Mouse (Mus musculus) intestine, postnatal 0 days (tissue): ENCODE data around the gene Cavin2. TPM values are rescaled to one million over a fixed set of nuclear protein-coding genes. Genes with fewer than 3 reads are reported as not detected.

ENCODE experiments used
- ATAC-seq: fragments of 200-750 bp; cut with Nextera tagmentation; 2 replicates; pipeline ENCODE4 v1.8.0; 2017; ENCODE audit warnings: mild to moderate bottlenecking, moderate TSS enrichment, moderate library complexity
- H3K27ac ChIP-seq: fragments of 300-500 bp; sonication (generic); 2 replicates; pipeline ENCODE4 v1.5.1; 2014; ENCODE audit warnings: mild to moderate bottlenecking, low read depth, low read length, moderate library complexity
- H3K27me3 ChIP-seq: fragments of 300-500 bp; sonication (generic); replicated peaks from 2 replicates; pipeline ENCODE4 v1.6.1; 2014; ENCODE audit warnings: low read length, mixed read lengths; ENCODE audit not compliant: control insufficient read depth, insufficient read depth
- H3K36me3 ChIP-seq: fragments of 300-500 bp; sonication (generic); 2 replicates; pipeline ENCODE4 v1.6.1; 2014; ENCODE audit warnings: mild to moderate bottlenecking, moderate library complexity; ENCODE audit not compliant: control insufficient read depth, insufficient read depth
- H3K4me1 ChIP-seq: fragments of 300-500 bp; sonication (generic); replicated peaks from 2 replicates; pipeline ENCODE4 v1.6.1; 2014; ENCODE audit warnings: antibody characterized with exemption, low read length, mixed read lengths; ENCODE audit not compliant: control insufficient read depth, insufficient read depth
- H3K4me2 ChIP-seq: fragments of 300-500 bp; sonication (generic); replicated peaks from 2 replicates; pipeline ENCODE4 v1.6.1; 2014; ENCODE audit warnings: low read depth, mild to moderate bottlenecking, moderate library complexity
- H3K4me3 ChIP-seq: fragments of 300-500 bp; sonication (generic); 2 replicates; pipeline ENCODE4 v1.5.1; 2014; ENCODE audit warnings: low read depth, low read length
- H3K9ac ChIP-seq: fragments of 300-500 bp; sonication (generic); 2 replicates; pipeline ENCODE4 v1.6.1; 2014; ENCODE audit warnings: mild to moderate bottlenecking, low read depth, low read length
- H3K9me3 ChIP-seq: fragments of 300-500 bp; sonication (generic); 2 replicates; pipeline ENCODE4 v1.6.1; 2016; ENCODE audit warnings: mixed run types; ENCODE audit not compliant: control insufficient read depth
- CTCF ChIP-seq: sonication (generic); IDR thresholded peaks from 2 replicates; pipeline ENCODE4 v1.5.1; 2016; ENCODE audit warnings: low read depth, mild to moderate bottlenecking, control low read depth, antibody characterized with exemption, moderate library complexity
- WGBS: fragments of 180-500 bp; shearing (Covaris S2); extraction: QIAGEN DNeasy Blood & Tissue Kit; methylation state at CpG from one replicate; pipeline ENCODE4 v1.1.7; 2014; 5-methylcytosine and 5-hydroxymethylcytosine counted together
- polyA plus RNA-seq: library from polyadenylated mRNA; unstranded; fragments of >200 nt; fragmentation: Nextera tagmentation; extraction: Ambion mirVana; gene quantifications from 2 replicates; pipeline ENCODE4 v1.2.1, GENCODE M21; 2015

Cavin2 gene
- polyA plus RNA-seq, 1 experiment from 2014 or later: 47.0 TPM

DNA sequence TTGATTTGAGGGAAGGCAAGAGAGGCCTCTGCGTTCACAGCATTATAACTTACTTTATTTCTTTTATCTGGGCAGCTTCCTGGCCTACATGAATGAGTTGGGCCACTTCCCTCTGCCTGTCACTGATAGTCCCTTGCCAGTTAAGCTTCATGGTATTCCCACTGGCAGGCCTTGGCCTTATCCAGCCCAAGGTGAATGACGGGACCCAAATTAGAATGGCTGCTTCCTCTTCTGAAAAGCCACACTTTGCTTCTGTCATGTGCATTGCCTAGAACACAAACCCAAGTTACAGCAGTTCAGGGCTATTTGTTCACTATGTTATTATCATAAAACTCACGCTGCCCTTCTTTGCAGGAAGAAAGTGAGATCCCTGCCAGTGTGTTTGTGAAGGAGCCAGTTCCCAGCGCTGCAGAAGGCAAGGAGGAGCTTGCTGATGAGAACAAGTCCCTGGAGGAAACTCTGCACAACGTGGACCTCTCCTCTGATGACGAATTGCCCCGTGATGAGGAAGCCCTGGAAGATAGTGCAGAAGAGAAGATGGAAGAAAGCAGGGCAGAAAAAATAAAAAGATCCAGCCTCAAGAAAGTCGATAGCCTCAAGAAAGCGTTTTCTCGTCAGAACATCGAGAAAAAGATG lies 11.5 kb downstream of the Cavin2 start:
- no peaks in the 10 kb centered on the region for H3K9me3 ChIP-seq
- no peaks in the 10 kb centered on the region for H3K36me3 ChIP-seq
- no peaks in the 10 kb centered on the region for H3K27me3 ChIP-seq
- no peaks in the 10 kb centered on the region for H3K4me1 ChIP-seq
- TF ChIP-seq CTCF: no peak
- ATAC-seq: no peak
- H3K4me3 ChIP-seq: no peak overlapping the region
- no peak overlapping the region for H3K4me2 ChIP-seq
- 76% methylated on average over 11 of the region's 11 CpGs for WGBS
- H3K27ac ChIP-seq: no peak overlapping the region
- H3K9ac ChIP-seq: no peak overlapping the region

DNA sequence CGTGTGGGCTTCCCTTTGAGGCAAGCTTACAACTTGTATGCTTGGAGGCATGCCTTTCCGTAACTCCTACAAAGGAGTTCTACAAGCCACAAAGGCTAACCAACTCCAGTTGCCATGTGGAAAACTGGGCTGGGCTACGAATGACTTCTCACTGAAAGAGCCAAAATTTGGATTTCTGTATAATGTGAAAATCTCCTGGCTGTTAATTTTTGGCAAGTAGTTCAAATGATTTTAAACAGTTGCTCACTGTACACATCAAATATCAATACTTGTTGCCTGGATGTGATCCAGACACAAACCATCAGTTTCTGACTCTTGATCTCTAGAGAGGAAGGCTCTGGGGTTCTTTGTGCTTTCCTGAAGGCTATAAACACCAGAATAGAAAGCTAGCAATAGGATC lies 18.1 kb downstream of the Cavin2 start:
- ATAC-seq: no peak
- no peaks in the 10 kb centered on the region for H3K27me3 ChIP-seq
- no peaks in the 10 kb centered on the region for H3K4me1 ChIP-seq
- 82% methylated on average over 3 of the region's 3 CpGs for WGBS
- H3K36me3 ChIP-seq: no peaks in the 10 kb centered on the region
- no peak overlapping the region for H3K9ac ChIP-seq
- TF ChIP-seq CTCF: no peak
- H3K4me3 ChIP-seq: no peak overlapping the region
- no peak overlapping the region for H3K4me2 ChIP-seq
- H3K27ac ChIP-seq: no peak overlapping the region
- H3K9me3 ChIP-seq: no peaks in the 10 kb centered on the region

- no peaks in the 10 kb centered on the region for H3K9me3 ChIP-seq
- H3K4me2 ChIP-seq: no peak overlapping the region
- H3K27me3 ChIP-seq: no peaks in the 10 kb centered on the region
- ATAC-seq: no peak
- H3K9ac ChIP-seq: no peak overlapping the region
- H3K4me1 ChIP-seq: no peaks in the 10 kb centered on the region
- H3K36me3 ChIP-seq: no peaks in the 10 kb centered on the region
- WGBS: 46% methylated on average over 2 of the region's 2 CpGs
- no peak overlapping the region for H3K27ac ChIP-seq
- no peak for TF ChIP-seq CTCF
- no peak overlapping the region for H3K4me3 ChIP-seq
Observed at GRCm38 (mm10) chr1:51315476-51315875, 26.6 kb downstream of the Cavin2 start.

DNA sequence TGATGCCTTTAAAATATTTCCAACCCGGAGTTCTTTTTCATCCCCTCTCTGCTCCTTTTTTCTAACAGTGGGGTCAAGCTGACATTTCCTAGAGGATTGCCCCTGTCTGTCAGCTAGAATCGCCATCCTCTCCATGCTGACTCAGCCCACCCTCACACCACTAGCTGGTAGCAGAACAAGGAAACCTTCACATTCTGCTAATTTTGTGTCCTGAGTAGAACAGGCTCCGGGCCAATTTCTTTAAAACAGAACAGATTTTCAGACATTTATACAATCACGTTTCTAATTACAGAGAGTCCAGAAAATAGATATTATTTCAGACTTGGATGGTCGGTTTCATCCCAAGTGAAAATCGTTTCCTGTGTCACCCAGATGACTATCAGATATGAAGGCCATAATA lies 34.6 kb downstream of the Cavin2 start:
- 73% methylated on average over 6 of the region's 6 CpGs for WGBS
- Histone ChIP-seq H3K4me3 (no peak overlapping the region), H3K27ac (no peak overlapping the region), H3K4me1 (no peaks in the 10 kb centered on the region), H3K36me3 (no peaks in the 10 kb centered on the region), H3K4me2 (no peak overlapping the region), H3K9me3 (no peaks in the 10 kb centered on the region), H3K27me3 (no peaks in the 10 kb centered on the region), H3K9ac (no peak overlapping the region)
- TF ChIP-seq CTCF: no peak
- no peak for ATAC-seq

GRCm38 (mm10) chr1:51328541-51328940 lies 39.6 kb downstream of the Cavin2 start:
- 96% methylated on average over 1 of the region's 1 CpGs for WGBS
- H3K4me3 ChIP-seq: no peak overlapping the region
- no peak for TF ChIP-seq CTCF
- H3K4me2 ChIP-seq: no peak overlapping the region
- no peaks in the 10 kb centered on the region for H3K4me1 ChIP-seq
- no peak overlapping the region for H3K9ac ChIP-seq
- H3K36me3 ChIP-seq: no peaks in the 10 kb centered on the region
- no peaks in the 10 kb centered on the region for H3K9me3 ChIP-seq
- H3K27ac ChIP-seq: no peak overlapping the region
- no peaks in the 10 kb centered on the region for H3K27me3 ChIP-seq
- ATAC-seq: no peak

- H3K36me3 ChIP-seq: no peaks in the 10 kb centered on the region
- H3K9ac ChIP-seq: no peak overlapping the region
- WGBS: 32% methylated on average over 6 of the region's 6 CpGs
Observed at GRCm38 (mm10) chr1:51332986-51333385, 44.1 kb downstream of the Cavin2 start.

More at GRCm38 (mm10) chr1:51332986-51333385, 44.1 kb downstream of the Cavin2 start:
- no peaks in the 10 kb centered on the region for H3K4me1 ChIP-seq
- no peak for ATAC-seq
- no peaks in the 10 kb centered on the region for H3K9me3 ChIP-seq
- H3K27ac ChIP-seq: no peak overlapping the region
- H3K4me2 ChIP-seq: peak overlapping the region; percentile 67
- H3K4me3 ChIP-seq: no peak overlapping the region
- H3K27me3 ChIP-seq: no peaks in the 10 kb centered on the region
- no peak for TF ChIP-seq CTCF
